Mouse (Mus musculus): ENCODE measurements around the gene Olfr551.

GRCm38 (mm10) chr7:102566219-102566618 is 25.5 kb downstream of the Olfr551 start:
- no peak for TF ChIP-seq POLR2A (IDR thresholded peaks at IDR 0.05; ENCODE audit: borderline replicate concordance, control insufficient read depth, low read depth, low read length)
- TF ChIP-seq CTCF (IDR thresholded peaks at IDR 0.05; ENCODE audit: control insufficient read depth, insufficient read depth, low read length): no peak

All from bone marrow, adult 2 months (tissue).